Mouse (Mus musculus) kidney, embryonic 15.5 days (tissue): ENCODE results near the gene Rin3. TPM values are rescaled to one million over a fixed set of nuclear protein-coding genes. Genes with fewer than 3 reads are reported as not detected.

Experiments
- ATAC-seq: fragments of 200-750 bp; cut with Nextera tagmentation; replicated peaks from 2 replicates; pipeline ENCODE4 v1.8.0; 2017; ENCODE audit warnings: moderate TSS enrichment; ENCODE audit not compliant: low FRiP score
- H3K27ac ChIP-seq: fragments of 300-500 bp; sonication (generic); 2 replicates; pipeline ENCODE4 v1.5.1; 2015; ENCODE audit warnings: mild to moderate bottlenecking, inconsistent platforms
- H3K27me3 ChIP-seq: fragments of 300-500 bp; sonication (generic); 2 replicates; pipeline ENCODE4 v1.6.1; 2015; ENCODE audit warnings: inconsistent platforms
- H3K36me3 ChIP-seq: fragments of 300-500 bp; sonication (generic); 2 replicates; pipeline ENCODE4 v1.6.1; 2015; ENCODE audit warnings: inconsistent platforms
- H3K4me1 ChIP-seq: fragments of 300-500 bp; sonication (generic); 2 replicates; pipeline ENCODE4 v1.6.1; 2015; ENCODE audit warnings: inconsistent platforms
- H3K4me2 ChIP-seq: fragments of 300-500 bp; sonication (generic); 2 replicates; pipeline ENCODE4 v1.6.1; 2015; ENCODE audit warnings: moderate library complexity, mild to moderate bottlenecking, inconsistent platforms
- H3K4me3 ChIP-seq: fragments of 300-500 bp; sonication (generic); replicated peaks from 2 replicates; pipeline ENCODE4 v1.5.1; 2015; ENCODE audit warnings: mild to moderate bottlenecking, inconsistent platforms
- H3K9ac ChIP-seq: fragments of 300-500 bp; sonication (generic); 2 replicates; pipeline ENCODE4 v1.6.1; 2015; ENCODE audit warnings: mild to moderate bottlenecking, inconsistent platforms
- H3K9me3 ChIP-seq: fragments of 300-500 bp; sonication (generic); replicated peaks from 2 replicates; pipeline ENCODE4 v1.6.1; 2016; ENCODE audit warnings: inconsistent platforms
- WGBS: fragments of 180-500 bp; shearing (Covaris S2); methylation state at CpG from one replicate; pipeline ENCODE4 v1.1.7; 2015; ENCODE audit warnings: mixed read lengths; 5-methylcytosine and 5-hydroxymethylcytosine counted together
- polyA plus RNA-seq: library from polyadenylated mRNA; unstranded; fragments of >200 nt; fragmentation: Nextera tagmentation; extraction: Ambion mirVana; gene quantifications from 2 replicates; pipeline ENCODE4 v1.2.1, GENCODE M21; 2015

Rin3 gene
- polyA plus RNA-seq, 1 experiment from 2014 or later: 10.0 TPM

GRCm38 (mm10) chr12:102345031-102345815 is 62.4 kb downstream of the Rin3 start:
- Histone ChIP-seq H3K4me1 (peaks cover 8% of the 10 kb centered on the region; the same call in 1 of the 2 replicates), H3K4me3 (no peak overlapping the region), H3K9me3 (no peaks in the 10 kb centered on the region), H3K27ac (no peak overlapping the region), H3K36me3 (no peaks in the 10 kb centered on the region), H3K9ac (no peak overlapping the region), H3K27me3 (no peaks in the 10 kb centered on the region), H3K4me2 (no peak overlapping the region)
- no peak for ATAC-seq
- WGBS: 59% methylated on average over 14 of the region's 14 CpGs

GRCm38 (mm10) chr12:102346507-102346906 is 63.7 kb downstream of the Rin3 start:
- no peaks in the 10 kb centered on the region for H3K27me3 ChIP-seq
- 15% methylated on average over 1 of the region's 1 CpGs for WGBS
- no peaks in the 10 kb centered on the region for H3K9me3 ChIP-seq
- H3K27ac ChIP-seq: no peak overlapping the region
- H3K4me1 ChIP-seq: peaks cover 8% of the 10 kb centered on the region; the same call in 1 of the 2 replicates
- ATAC-seq: no peak
- H3K36me3 ChIP-seq: peaks cover 4% of the 10 kb centered on the region; the same call in 1 of the 2 replicates
- no peak overlapping the region for H3K4me3 ChIP-seq
- H3K9ac ChIP-seq: no peak overlapping the region
- no peak overlapping the region for H3K4me2 ChIP-seq

- Histone ChIP-seq H3K9ac (no peak overlapping the region), H3K4me1 (no peaks in the 10 kb centered on the region), H3K4me3 (no peak overlapping the region), H3K9me3 (no peaks in the 10 kb centered on the region), H3K4me2 (no peak overlapping the region), H3K27me3 (no peaks in the 10 kb centered on the region), H3K27ac (no peak overlapping the region), H3K36me3 (peaks cover 6% of the 10 kb centered on the region)
- no peak for ATAC-seq
- WGBS: 93% methylated on average over 6 of the region's 6 CpGs
Measured at GRCm38 (mm10) chr12:102348447-102348846, 65.6 kb downstream of the Rin3 start.

GRCm38 (mm10) chr12:102350997-102351396 is 68.1 kb downstream of the Rin3 start:
- Histone ChIP-seq H3K9me3 (no peaks in the 10 kb centered on the region), H3K9ac (no peak overlapping the region), H3K4me1 (no peaks in the 10 kb centered on the region), H3K27ac (no peak overlapping the region), H3K36me3 (peaks cover 6% of the 10 kb centered on the region), H3K27me3 (no peaks in the 10 kb centered on the region), H3K4me2 (no peak overlapping the region), H3K4me3 (no peak overlapping the region)
- 90% methylated on average over 1 of the region's 1 CpGs for WGBS
- ATAC-seq: no peak

- no peak for ATAC-seq
- Histone ChIP-seq H3K4me2 (no peak overlapping the region), H3K36me3 (peaks cover 10% of the 10 kb centered on the region), H3K9me3 (no peaks in the 10 kb centered on the region), H3K27ac (no peak overlapping the region), H3K27me3 (no peaks in the 10 kb centered on the region), H3K4me1 (no peaks in the 10 kb centered on the region), H3K4me3 (no peak overlapping the region), H3K9ac (no peak overlapping the region)
- 88% methylated on average over 10 of the region's 10 CpGs for WGBS
Measured at GRCm38 (mm10) chr12:102354126-102354984, 71.5 kb downstream of the Rin3 start.

- Histone ChIP-seq H3K4me1 (no peaks in the 10 kb centered on the region), H3K36me3 (peaks cover 22% of the 10 kb centered on the region), H3K27me3 (no peaks in the 10 kb centered on the region), H3K9ac (no peak overlapping the region), H3K4me2 (no peak overlapping the region), H3K27ac (no peak overlapping the region), H3K4me3 (no peak overlapping the region), H3K9me3 (no peaks in the 10 kb centered on the region)
- no peak for ATAC-seq
Measured at GRCm38 (mm10) chr12:102355784-102356183, 72.9 kb downstream of the Rin3 start.

- ATAC-seq: no peak
- Histone ChIP-seq H3K4me3 (no peak overlapping the region), H3K27me3 (no peaks in the 10 kb centered on the region), H3K9me3 (no peaks in the 10 kb centered on the region), H3K9ac (no peak overlapping the region), H3K4me1 (no peaks in the 10 kb centered on the region), H3K27ac (no peak overlapping the region), H3K4me2 (no peak overlapping the region), H3K36me3 (peaks cover 27% of the 10 kb centered on the region)
- 82% methylated on average over 1 of the region's 1 CpGs for WGBS
Measured at GRCm38 (mm10) chr12:102356781-102357180, 73.9 kb downstream of the Rin3 start.

- Histone ChIP-seq H3K4me2 (no peak overlapping the region), H3K27ac (no peak overlapping the region), H3K9me3 (no peaks in the 10 kb centered on the region), H3K9ac (no peak overlapping the region), H3K36me3 (peaks cover 27% of the 10 kb centered on the region), H3K4me1 (no peaks in the 10 kb centered on the region), H3K4me3 (no peak overlapping the region), H3K27me3 (no peaks in the 10 kb centered on the region)
- WGBS: 90% methylated on average over 4 of the region's 4 CpGs
- ATAC-seq: no peak
Measured at GRCm38 (mm10) chr12:102359390-102359789, 76.5 kb downstream of the Rin3 start.

- Histone ChIP-seq H3K9ac (no peak overlapping the region), H3K4me3 (no peak overlapping the region), H3K36me3 (peaks cover 30% of the 10 kb centered on the region), H3K9me3 (no peaks in the 10 kb centered on the region), H3K27ac (no peak overlapping the region), H3K4me1 (no peaks in the 10 kb centered on the region), H3K4me2 (no peak overlapping the region), H3K27me3 (no peaks in the 10 kb centered on the region)
- WGBS: 88% methylated on average over 10 of the region's 10 CpGs
- ATAC-seq: no peak
Measured at GRCm38 (mm10) chr12:102361189-102362161, 78.6 kb downstream of the Rin3 start.

GRCm38 (mm10) chr12:102365016-102365415 is 82.2 kb downstream of the Rin3 start:
- Histone ChIP-seq H3K9ac (no peak overlapping the region), H3K27me3 (no peaks in the 10 kb centered on the region), H3K9me3 (no peaks in the 10 kb centered on the region), H3K4me3 (no peak overlapping the region), H3K4me1 (peaks cover 23% of the 10 kb centered on the region), H3K36me3 (peaks cover 34% of the 10 kb centered on the region), H3K27ac (no peak overlapping the region), H3K4me2 (no peak overlapping the region)
- WGBS: 89% methylated on average over 7 of the region's 7 CpGs
- ATAC-seq: no peak

- H3K4me1 ChIP-seq: peaks cover 23% of the 10 kb centered on the region
- no peak overlapping the region for H3K9ac ChIP-seq
- 95% methylated on average over 9 of the region's 9 CpGs for WGBS
- H3K27ac ChIP-seq: no peak overlapping the region
- H3K9me3 ChIP-seq: no peaks in the 10 kb centered on the region
- H3K4me2 ChIP-seq: no peak overlapping the region
- H3K36me3 ChIP-seq: peaks cover 24% of the 10 kb centered on the region
- no peak for ATAC-seq
- H3K27me3 ChIP-seq: no peaks in the 10 kb centered on the region
- no peak overlapping the region for H3K4me3 ChIP-seq
Measured at GRCm38 (mm10) chr12:102366126-102366816, 83.4 kb downstream of the Rin3 start.
